Mouse (Mus musculus) kidney, adult 8-10 months (tissue): ENCODE results near the gene Tmem108.
"Not testable (repeated sequence)": the region's sequence is repeated elsewhere in the genome, so short reads cannot be mapped to it uniquely, and the experiment has no call there.

ENCODE experiments used
- DNase-seq, 2 experiments: peaks; one replicate each; pipeline ENCODE4 v3.0.0; 2022

Gene Tmem108

GRCm38 (mm10) chr9:103677811-103678210 lies 83.8 kb downstream of the Tmem108 start:
- DNase-seq, result no peak

GRCm38 (mm10) chr9:103675721-103676480 lies 85.7 kb downstream of the Tmem108 start:
- DNase-seq, result no peak

GRCm38 (mm10) chr9:103672881-103673280 lies 88.8 kb downstream of the Tmem108 start:
- peak; percentile 18 to 74 for DNase-seq

- DNase-seq, result not testable (repeated sequence)
Observed at GRCm38 (mm10) chr9:103670592-103671113, 91.0 kb downstream of the Tmem108 start.

- DNase-seq, result no peak
Observed at GRCm38 (mm10) chr9:103668830-103669229, 92.8 kb downstream of the Tmem108 start.

GRCm38 (mm10) chr9:103665817-103666216 lies 95.8 kb downstream of the Tmem108 start:
- DNase-seq, result no peak

GRCm38 (mm10) chr9:103664151-103664550 lies 97.5 kb downstream of the Tmem108 start:
- no peak for DNase-seq

GRCm38 (mm10) chr9:103661873-103662272 lies 99.8 kb downstream of the Tmem108 start:
- no peak for DNase-seq

GRCm38 (mm10) chr9:103657981-103658380 lies 103.7 kb downstream of the Tmem108 start:
- DNase-seq, result no peak

GRCm38 (mm10) chr9:103657183-103657975 lies 104.3 kb downstream of the Tmem108 start:
- peak; percentile 14 to 39 for DNase-seq

GRCm38 (mm10) chr9:103653995-103654587 lies 107.5 kb downstream of the Tmem108 start:
- no peak for DNase-seq

- DNase-seq, result no peak
Observed at GRCm38 (mm10) chr9:103652127-103652882, 109.3 kb downstream of the Tmem108 start.

GRCm38 (mm10) chr9:103646605-103647004 lies 115.0 kb downstream of the Tmem108 start:
- no peak for DNase-seq

GRCm38 (mm10) chr9:103645724-103646123 lies 115.9 kb downstream of the Tmem108 start:
- DNase-seq, result no peak

GRCm38 (mm10) chr9:103642300-103642699 lies 119.3 kb downstream of the Tmem108 start:
- DNase-seq, result no peak

- DNase-seq, result no peak
Observed at GRCm38 (mm10) chr9:103641340-103641739, 120.3 kb downstream of the Tmem108 start.

- DNase-seq, result no peak
Observed at GRCm38 (mm10) chr9:103639413-103639812, 122.2 kb downstream of the Tmem108 start.

- no peak for DNase-seq
Observed at GRCm38 (mm10) chr9:103637451-103637850, 124.2 kb downstream of the Tmem108 start.

- DNase-seq, result no peak
Observed at GRCm38 (mm10) chr9:103636847-103637246, 124.8 kb downstream of the Tmem108 start.

- no peak for DNase-seq
Observed at GRCm38 (mm10) chr9:103628861-103629469, 132.7 kb downstream of the Tmem108 start.

GRCm38 (mm10) chr9:103627404-103627900 lies 134.2 kb downstream of the Tmem108 start:
- no peak for DNase-seq

GRCm38 (mm10) chr9:103626156-103626555 lies 135.5 kb downstream of the Tmem108 start:
- DNase-seq, result no peak
